Mouse (Mus musculus): ENCODE measurements around the gene Ackr3. TPM values are rescaled to one million over a fixed set of nuclear protein-coding genes. Genes with fewer than 3 reads are reported as not detected.

The Ackr3 gene
- total and polyA plus RNA-seq, 3 experiments = 13.1 to 34.4 (median 23.1) TPM

- dilution Hi-C loops (cut with MboI; ENCODE audit: extremely low pct_ligation_motif_present, extremely low pct_unique_long_range_greater_than_20kb, low sequenced_read_pairs) (no loop called here), in situ Hi-C loops (cut with MboI; ENCODE audit: low pct_ligation_motif_present, low pct_unique_long_range_greater_than_20kb, low sequenced_read_pairs) (no loop called here)
- peaks cover 0 to 3% of the 10 kb centered on the region in 2 experiments for H3K36me3 ChIP-seq (replicated peaks in 1 of 2; ENCODE audit: control insufficient read depth in 1 of 2, insufficient read depth in 1 of 2, low read length in 1 of 2)
- peaks cover 15 to 54% of the 10 kb centered on the region in 2 experiments for H3K4me1 ChIP-seq (ENCODE audit: control insufficient read depth in 1 of 2, insufficient read depth in 2 of 2)
- H3K79me2 ChIP-seq (replicated peaks; ENCODE audit: control insufficient read depth, extremely low read depth, insufficient read depth, poor library complexity, severe bottlenecking) = no peaks in the 10 kb centered on the region
- no peaks in the 10 kb centered on the region for H3K9me3 ChIP-seq (replicated peaks; ENCODE audit: low read length)
- no peak overlapping the region for H3K27ac ChIP-seq (ENCODE audit: insufficient read depth, low read depth)
- no peak overlapping the region for H3K4me2 ChIP-seq (ENCODE audit: insufficient read depth, low read depth, poor library complexity, severe bottlenecking)
- no peak overlapping the region for H3K4me3 ChIP-seq (replicated peaks in 1 of 3; ENCODE audit: low read depth in 2 of 3, low read length in 2 of 3, poor library complexity in 1 of 3)
- DNase-seq (ENCODE audit: extremely low read depth) = no peak
- TF ChIP-seq NELFE (IDR thresholded peaks at IDR 0.05; ENCODE audit: low read depth, low read length) = no peak
- no peak for TF ChIP-seq BHLHE40 (IDR thresholded peaks at IDR 0.05; ENCODE audit: low read depth, low read length)
- no peak for TF ChIP-seq KAT2A (IDR thresholded peaks at IDR 0.05; ENCODE audit: insufficient replicate concordance, low read length)
- TF ChIP-seq NRF1 (IDR thresholded peaks at IDR 0.05; ENCODE audit: low read depth, low read length) = no peak
- TF ChIP-seq MAZ (IDR thresholded peaks at IDR 0.05; ENCODE audit: low read depth, low read length) = no peak
- TF ChIP-seq JUN (IDR thresholded peaks at IDR 0.05; ENCODE audit: insufficient read depth, low read depth, low read length) = no peak
- TF ChIP-seq MXI1 (IDR thresholded peaks at IDR 0.05; ENCODE audit: low read depth, low read length) = no peak
- no peak for TF ChIP-seq USF2 (conservative IDR thresholded peaks at IDR 0.05; ENCODE audit: low read depth, low read length)
- TF ChIP-seq JUND (conservative IDR thresholded peaks at IDR 0.05; ENCODE audit: low read depth, low read length) = no peak
- no peak for TF ChIP-seq E2F4 (IDR thresholded peaks at IDR 0.05; ENCODE audit: insufficient replicate concordance, low read depth, low read length)
- no peaks in the 10 kb centered on the region for H3K27me3 ChIP-seq (replicated peaks)
- H3K9ac ChIP-seq (ENCODE audit: insufficient read depth, low read depth) = no peak overlapping the region
These were observed 24.5 kb downstream of the Ackr3 start for GRCm38 (mm10) chr1:90228323-90228697.

GRCm38 (mm10) chr1:90230611-90231010, 26.8 kb downstream of the Ackr3 start:
- H3K4me2 ChIP-seq (ENCODE audit: insufficient read depth, low read depth, poor library complexity, severe bottlenecking) = no peak overlapping the region
- H3K36me3 ChIP-seq (replicated peaks in 1 of 2; ENCODE audit: control insufficient read depth in 1 of 2, insufficient read depth in 1 of 2, low read length in 1 of 2) = peaks cover 0 to 3% of the 10 kb centered on the region in 2 experiments
- H3K27me3 ChIP-seq (replicated peaks) = no peaks in the 10 kb centered on the region
- dilution Hi-C loops (cut with MboI; ENCODE audit: extremely low pct_ligation_motif_present, extremely low pct_unique_long_range_greater_than_20kb, low sequenced_read_pairs) = no loop called here
- in situ Hi-C loops (cut with MboI; ENCODE audit: low pct_ligation_motif_present, low pct_unique_long_range_greater_than_20kb, low sequenced_read_pairs) = no loop called here
- TF ChIP-seq MXI1 (IDR thresholded peaks at IDR 0.05; ENCODE audit: low read depth, low read length) (no peak), MAFK (IDR thresholded peaks at IDR 0.05; ENCODE audit: insufficient replicate concordance, low read length) (no peak), ZKSCAN1 (IDR thresholded peaks at IDR 0.05; ENCODE audit: borderline replicate concordance, low read depth, low read length) (no peak)
- H3K9me3 ChIP-seq (replicated peaks; ENCODE audit: low read length) = no peaks in the 10 kb centered on the region
- peaks cover 28 to 65% of the 10 kb centered on the region in 2 experiments for H3K4me1 ChIP-seq (ENCODE audit: control insufficient read depth in 1 of 2, insufficient read depth in 2 of 2)
- no peaks in the 10 kb centered on the region for H3K79me2 ChIP-seq (replicated peaks; ENCODE audit: control insufficient read depth, extremely low read depth, insufficient read depth, poor library complexity, severe bottlenecking)
- H3K4me3 ChIP-seq (replicated peaks in 1 of 3; ENCODE audit: low read depth in 2 of 3, low read length in 2 of 3, poor library complexity in 1 of 3) = no peak overlapping the region
- no peak overlapping the region for H3K9ac ChIP-seq (ENCODE audit: insufficient read depth, low read depth)
- no peak for DNase-seq (ENCODE audit: extremely low read depth)
- H3K27ac ChIP-seq (ENCODE audit: insufficient read depth, low read depth) = no peak overlapping the region

Data from CH12.LX (cell line).